Mouse (Mus musculus): ENCODE measurements at regions not wholly inside any gene's neighbourhood (a gene's known extent, or its start where the extent isn't known, plus 50 kb on each side); places are given as distances from the start of the nearest gene placed in this dataset.

DNA sequence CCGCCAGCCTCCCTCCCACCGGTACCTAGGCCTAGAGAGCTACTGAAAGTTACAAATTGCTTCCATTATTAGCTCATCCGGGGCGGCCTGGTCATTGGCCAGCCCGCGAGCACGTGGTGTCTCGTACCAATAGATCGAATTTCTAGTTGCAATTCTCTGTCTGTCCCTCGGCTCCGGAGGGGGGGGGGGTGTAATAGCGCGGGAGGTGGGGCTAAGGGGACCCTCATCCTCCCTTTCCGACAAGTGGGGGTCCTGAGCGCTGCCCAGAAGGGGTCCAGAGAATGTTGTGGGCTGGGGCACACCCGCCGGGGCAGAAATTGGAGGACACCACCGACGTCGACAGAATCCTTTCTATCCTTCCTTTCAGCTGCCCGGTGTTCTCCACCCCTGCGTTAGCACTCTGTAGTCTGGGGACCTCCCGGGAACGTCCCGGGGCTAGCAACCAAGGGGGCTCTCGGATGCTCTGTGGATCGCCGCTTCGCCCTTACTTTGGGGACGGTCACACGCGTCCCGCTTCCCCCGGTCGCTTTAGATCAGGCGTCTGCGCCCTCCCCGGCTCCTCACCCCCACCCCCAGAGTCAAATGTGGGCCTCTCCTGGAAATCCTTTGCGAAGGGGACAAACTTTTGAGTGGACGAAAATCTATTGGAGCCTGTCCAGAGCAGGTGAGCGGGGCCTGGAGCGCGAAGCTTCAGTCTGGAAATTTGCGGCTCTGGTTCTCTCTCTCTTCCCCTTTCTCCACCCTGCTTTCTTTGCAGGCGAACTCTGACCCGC is 64.6 kb downstream of the Smug1 start:
- DNase-seq: no peak

DNA sequence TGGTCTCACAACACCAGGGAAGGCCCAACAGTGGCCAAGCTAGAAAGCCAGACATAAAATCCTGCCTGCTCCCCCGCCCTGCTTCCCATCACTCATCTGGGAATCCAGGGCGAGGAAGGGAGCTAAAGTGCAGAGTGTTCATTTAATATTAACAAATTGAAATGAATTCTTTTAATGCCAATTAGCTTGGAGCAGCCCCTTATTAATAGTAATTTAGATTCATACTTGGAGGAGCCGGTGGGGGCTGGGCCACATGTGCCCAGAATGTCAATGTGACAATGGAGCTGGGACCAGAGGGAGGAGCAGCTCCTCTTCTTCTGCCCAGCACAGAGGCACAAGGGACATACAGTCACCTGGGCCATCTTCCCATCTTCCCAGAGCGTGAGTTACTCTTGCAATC is 66.8 kb downstream of the Smug1 start:
- no peak for DNase-seq

DNA sequence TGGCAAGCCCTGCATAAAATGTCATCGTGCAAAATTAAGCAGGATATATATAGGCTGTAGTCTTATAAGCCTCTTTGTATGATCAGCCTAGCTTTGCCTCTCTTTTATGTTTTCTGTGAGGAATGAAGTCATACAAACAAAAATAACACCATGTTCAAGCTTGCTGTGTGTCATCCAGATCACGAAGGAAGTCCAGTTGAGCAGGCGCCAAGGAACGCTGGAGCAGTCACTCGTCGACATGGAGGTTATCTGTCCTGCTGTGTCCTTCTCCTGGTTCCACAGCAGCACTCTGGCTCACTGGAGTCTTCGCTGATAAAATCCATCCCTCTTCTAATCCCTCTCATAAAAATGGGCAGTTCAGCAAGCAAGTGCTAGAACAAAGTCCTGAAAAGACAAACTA is 72.4 kb downstream of the Smug1 start:
- DNase-seq: no peak

DNA sequence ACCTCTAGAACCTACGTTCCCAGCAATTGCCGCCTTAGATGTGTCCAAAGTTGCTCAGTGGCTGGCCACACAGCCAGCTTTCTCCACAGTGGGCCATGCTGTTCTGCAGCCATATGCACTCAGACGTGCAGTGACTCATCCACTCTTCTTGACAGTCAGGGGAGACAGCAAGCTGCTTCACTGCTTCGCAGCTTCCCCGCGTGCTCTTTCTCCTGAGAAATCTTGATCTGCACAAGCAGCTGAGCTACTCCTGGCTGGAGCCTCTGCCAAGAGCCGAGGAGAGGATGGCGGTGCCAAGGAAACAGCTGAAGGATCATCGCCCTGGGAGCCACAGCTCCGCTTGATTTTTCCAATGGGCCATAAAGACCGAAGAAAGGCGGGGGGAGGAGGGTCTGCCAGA is 73.2 kb downstream of the Smug1 start:
- peak; percentile 54 for DNase-seq

DNA sequence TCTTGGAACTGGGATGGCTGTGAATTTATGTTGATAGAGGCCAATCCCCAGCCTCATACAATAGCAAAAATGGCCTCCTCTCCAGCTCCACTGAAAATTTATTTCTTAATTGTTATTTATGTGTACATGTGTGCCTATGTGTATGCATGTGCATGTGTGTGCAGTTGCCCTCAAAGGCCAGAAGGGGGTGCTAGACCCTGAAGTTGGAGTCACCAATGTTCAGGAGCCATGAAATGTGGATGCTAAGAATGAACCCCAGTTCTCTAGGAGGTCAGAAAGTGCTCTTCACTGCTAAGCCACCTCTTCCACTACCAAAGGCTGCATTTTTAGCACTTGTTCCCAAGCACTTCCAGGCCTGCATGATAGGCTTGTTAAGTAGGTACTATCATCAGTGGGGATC is 73.8 kb downstream of the Hoxc4 start:
- no peak for DNase-seq

DNA sequence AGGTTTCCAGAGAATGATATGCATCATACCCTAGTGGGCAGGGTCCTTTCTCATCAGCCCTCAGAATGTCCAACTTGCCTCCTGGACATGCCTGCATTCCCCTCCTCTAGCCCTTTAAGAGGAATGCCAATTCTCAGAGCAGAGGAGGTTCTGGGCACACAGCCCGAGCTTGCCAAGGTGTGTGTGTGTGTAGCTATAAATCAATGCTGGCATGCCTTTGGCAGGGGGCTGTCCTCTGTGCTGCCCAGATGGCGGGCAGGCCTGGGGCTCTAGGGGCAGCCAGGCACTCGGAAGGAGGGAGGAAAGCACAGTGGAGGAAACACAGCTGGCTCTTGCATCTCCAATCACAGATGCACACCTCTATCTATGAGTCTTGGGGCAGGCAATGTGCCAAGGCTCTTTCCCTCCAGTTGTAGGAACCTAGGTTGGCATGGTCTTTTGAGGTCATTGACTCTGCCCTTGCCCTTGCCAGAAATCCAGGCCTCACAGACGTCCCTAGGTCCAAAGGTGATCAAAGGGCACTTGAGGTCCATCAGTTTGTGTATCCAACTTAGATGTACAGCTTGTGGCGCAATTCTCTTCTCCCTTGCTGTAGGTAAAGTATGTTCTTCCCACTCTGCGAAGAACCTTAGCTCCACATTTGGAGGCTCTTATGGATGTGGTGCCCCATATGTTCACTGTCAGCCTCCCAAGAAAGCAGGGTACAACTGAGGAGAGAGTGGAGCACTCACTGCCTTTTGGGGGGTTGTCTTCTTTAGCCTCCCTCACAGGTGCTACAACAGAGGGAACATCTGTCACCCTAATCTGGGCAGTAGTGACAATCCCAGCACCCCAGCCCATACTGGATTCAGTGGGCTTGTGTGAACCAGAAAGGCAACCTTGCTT is 71.8 kb downstream of the Hoxc4 start:
- peak; percentile 19 for DNase-seq

DNA sequence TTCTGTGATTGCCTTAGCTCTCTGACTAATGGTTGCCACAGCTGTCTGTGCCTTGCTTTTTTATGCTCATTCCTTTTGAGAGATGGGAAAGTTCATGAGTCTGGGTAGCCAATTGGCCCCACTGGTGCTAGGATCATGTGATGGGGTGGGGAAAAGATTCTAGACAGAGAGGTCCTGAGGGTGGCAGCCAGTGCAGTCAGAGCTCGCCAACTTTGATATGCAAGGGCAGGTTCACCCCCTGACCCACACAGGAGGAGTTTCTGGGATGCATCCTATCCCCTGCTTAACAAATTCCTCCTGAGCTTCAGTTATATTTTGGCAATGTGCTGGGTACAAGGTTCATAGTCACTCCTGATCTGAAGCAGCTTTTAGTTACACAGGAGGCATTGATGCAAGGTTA is 71.1 kb downstream of the Hoxc4 start:
- no peak for DNase-seq

DNA sequence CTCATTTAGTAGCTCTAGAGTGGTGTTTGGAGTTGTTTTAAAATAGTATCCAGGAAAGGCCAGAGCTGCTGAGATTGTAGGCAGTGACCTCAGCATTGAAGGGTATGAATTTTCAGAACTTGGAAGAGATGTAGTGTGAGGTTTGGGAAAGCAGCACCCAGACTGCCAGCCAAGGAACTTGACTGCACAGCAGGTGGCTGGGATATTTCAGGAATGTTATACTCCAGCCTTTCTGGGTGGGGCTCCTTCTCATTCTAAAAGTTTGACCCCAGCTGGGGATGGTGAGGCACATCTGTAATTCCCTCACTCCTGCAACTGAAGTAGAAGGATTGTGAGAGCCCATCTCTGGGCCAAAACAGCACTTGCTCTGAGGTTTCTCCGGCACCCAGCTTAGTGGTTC is 70.7 kb downstream of the Hoxc4 start:
- DNase-seq: no peak

DNA sequence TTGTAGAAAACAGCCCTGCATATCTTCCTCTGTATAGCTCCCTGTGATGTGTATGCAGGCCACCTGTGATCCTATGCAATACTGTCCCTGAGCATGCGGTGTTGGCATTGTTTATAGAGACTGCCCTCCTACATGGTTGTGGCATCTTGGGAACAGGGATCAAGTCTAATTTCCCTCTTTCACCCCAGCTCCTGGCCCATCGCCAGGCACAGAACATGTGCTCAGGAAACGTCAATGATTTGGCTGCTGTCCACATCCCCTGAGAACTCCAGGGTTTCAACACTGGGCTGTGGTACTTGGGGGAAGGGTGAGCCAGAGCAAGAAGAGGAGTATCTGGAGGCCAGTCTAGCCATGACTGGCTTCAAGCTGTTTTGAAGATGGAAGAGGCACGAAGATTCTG is 68.5 kb downstream of the Hoxc4 start:
- DNase-seq: peak; percentile 42

DNA sequence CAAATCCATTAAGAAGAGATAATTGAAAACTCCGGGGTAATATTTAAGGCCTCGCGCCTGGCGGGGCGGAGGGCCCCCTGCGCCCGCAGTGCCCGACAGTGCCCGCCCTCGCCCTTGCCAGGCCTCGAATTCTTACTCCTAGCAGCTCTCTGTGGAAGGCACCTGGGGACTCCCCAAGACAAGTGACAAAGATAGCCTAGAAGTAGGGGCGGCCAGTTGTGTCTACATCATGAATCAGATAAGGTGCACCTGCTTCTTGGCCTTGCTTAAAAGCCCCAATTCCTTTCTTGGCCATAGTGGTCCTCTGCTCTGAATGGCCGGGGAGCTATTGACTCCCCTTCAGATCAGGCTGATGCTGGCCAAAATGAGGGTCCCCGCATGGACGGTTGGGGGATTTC is 67.9 kb downstream of the Hoxc4 start:
- DNase-seq: no peak

Measured in right cerebral cortex, postnatal 14 days (tissue).